Mouse (Mus musculus): ENCODE measurements around the gene Gm6592. TPM values are rescaled to one million over a fixed set of nuclear protein-coding genes. Genes with fewer than 3 reads are reported as not detected.

The Gm6592 gene
- polyA plus RNA-seq, 1 experiment from 2014 or later, result not detected

- WGBS, result 31% methylated on average over 10 of the region's 42 CpGs
- H3K36me3 ChIP-seq (ENCODE audit: control insufficient read depth, insufficient read depth, low read length), result no peaks in the 10 kb centered on the region
- ATAC-seq (ENCODE audit: low read depth), result peak; percentile 63
- DNase-seq (ENCODE audit: low spot score), result no peak
- H3K9me3 ChIP-seq (ENCODE audit: control insufficient read depth, low read length), result no peaks in the 10 kb centered on the region
- no peaks in the 10 kb centered on the region for H3K27me3 ChIP-seq (replicated peaks; ENCODE audit: control insufficient read depth, insufficient read depth, low read length)
- peak overlapping the region; percentile 57 for H3K4me3 ChIP-seq (ENCODE audit: low read depth, low read length)
- H3K4me2 ChIP-seq (ENCODE audit: low read depth, low read length), result peak overlapping the region; percentile 64
- peak overlapping the region; percentile 82 for H3K27ac ChIP-seq (replicated peaks; ENCODE audit: low read depth, low read length)
- H3K9ac ChIP-seq (ENCODE audit: low read depth, low read length), result peak overlapping the region; percentile 76
- H3K4me1 ChIP-seq (ENCODE audit: control insufficient read depth, insufficient read depth, low read length), result no peaks in the 10 kb centered on the region; the same call in 1 of the 2 replicates
Observed at GRCm38 (mm10) chrX:8893182-8893651, 49.4 kb downstream of the Gm6592 start.

Other genes with a start within 250 kb of the Gm6592 start
- not detected in 2 replicates for gene Ssxb8, start 153.2 kb upstream of the Gm6592 start, polyA plus RNA-seq (2014; fragmentation: Nextera tagmentation; extraction: Ambion mirVana)
- not detected in 2 replicates for gene Ssx9, start 95.6 kb upstream of the Gm6592 start, polyA plus RNA-seq (2014; fragmentation: Nextera tagmentation; extraction: Ambion mirVana)
- not detected in 2 replicates for gene Ssxb5, start 40.3 kb upstream of the Gm6592 start, polyA plus RNA-seq (2014; fragmentation: Nextera tagmentation; extraction: Ambion mirVana)
- not detected in 2 replicates for gene Gm5751, start 30.3 kb downstream of the Gm6592 start, polyA plus RNA-seq (2014; fragmentation: Nextera tagmentation; extraction: Ambion mirVana)
- gene B630019K06Rik, start 48.4 kb downstream of the Gm6592 start, polyA plus RNA-seq (2014; fragmentation: Nextera tagmentation; extraction: Ambion mirVana), result 4.0 and 4.8 TPM in 2 replicates
- not detected in 2 replicates for gene Fthl17b, start 119.0 kb downstream of the Gm6592 start, polyA plus RNA-seq (2014; fragmentation: Nextera tagmentation; extraction: Ambion mirVana)
- gene Fthl17c, start 132.6 kb downstream of the Gm6592 start, polyA plus RNA-seq (2014; fragmentation: Nextera tagmentation; extraction: Ambion mirVana), result not detected in 2 replicates
- gene Fthl17d, start 142.8 kb downstream of the Gm6592 start, polyA plus RNA-seq (2014; fragmentation: Nextera tagmentation; extraction: Ambion mirVana), result not detected in 2 replicates
- not detected in 2 replicates for gene Fthl17e, start 189.5 kb downstream of the Gm6592 start, polyA plus RNA-seq (2014; fragmentation: Nextera tagmentation; extraction: Ambion mirVana)
- not detected in 2 replicates for gene Fthl17f, start 219.0 kb downstream of the Gm6592 start, polyA plus RNA-seq (2014; fragmentation: Nextera tagmentation; extraction: Ambion mirVana)

Measured in embryonic facial prominence, embryonic 14.5 days (tissue).